Mouse (Mus musculus) central nervous system, embryonic 14 days (tissue): ENCODE measurements around the gene Stx2. TPM values are rescaled to one million over a fixed set of nuclear protein-coding genes. Genes with fewer than 3 reads are reported as not detected.

Experiments
- polyA plus RNA-seq: library from polyadenylated mRNA; depleted of rRNA; stranded (reverse); fragments of >200 nt; gene quantifications from 2 replicates; pipeline ENCODE4 v1.2.3, GENCODE M21; 2012; rRNA removed

Stx2 gene
- polyA plus RNA-seq, result 43.3 and 44.5 TPM in 2 replicates

GRCm38 (mm10) chr5:129008412-129008826, at the start of gene Stx2:
TSS of gene Stx2 (minus strand) at chr5:129008574.

GRCm38 (mm10) chr5:129019497-129020299, 11.3 kb upstream of the Stx2 start, which contains the start of gene Ran:
TSS of gene Ran (plus strand) at chr5:129020069.

GRCm38 (mm10) chr5:128953278-128954070, 54.9 kb downstream of the Stx2 start, which contains the start of gene Rimbp2:
TSS of gene Rimbp2 (minus strand) at chr5:128953486.

Other genes with a start within 250 kb of the Stx2 start
- 23.2 and 25.6 TPM in 2 replicates for gene Rimbp2, start 55.1 kb downstream of the Stx2 start, polyA plus RNA-seq
- 297 and 328 TPM in 2 replicates for gene Ran, start 11.5 kb upstream of the Stx2 start, polyA plus RNA-seq
- 0.27 and 0.81 TPM in 2 replicates for gene Adgrd1, start 88.2 kb upstream of the Stx2 start, polyA plus RNA-seq